Mouse (Mus musculus): ENCODE data around the gene Nr2e1. TPM values are rescaled to one million over a fixed set of nuclear protein-coding genes. Genes with fewer than 3 reads are reported as not detected.

Nr2e1 gene
- polyA plus RNA-seq, 1 experiment from 2014 or later: not detected

GRCm38 (mm10) chr10:42583902-42584435 lies 537 bp upstream of the Nr2e1 start:
- no peak overlapping the region for H3K9ac ChIP-seq (ENCODE audit: low read depth, low read length)
- H3K4me2 ChIP-seq (replicated peaks; ENCODE audit: low read depth, low read length): peak overlapping the region; percentile 12; the same call in 1 of the 2 replicates
- H3K36me3 ChIP-seq (ENCODE audit: control insufficient read depth, insufficient read depth, low read length): no peaks in the 10 kb centered on the region
- H3K4me3 ChIP-seq (ENCODE audit: low read length): peak overlapping the region; percentile 24
- WGBS: under 1% methylated on average over 32 of the region's 32 CpGs
- H3K27ac ChIP-seq (ENCODE audit: low read depth, low read length): no peak overlapping the region
- no peak for ATAC-seq (ENCODE audit: low FRiP score, low TSS enrichment)
- no peaks in the 10 kb centered on the region; the same call in 1 of the 2 replicates for H3K9me3 ChIP-seq (ENCODE audit: control insufficient read depth, low read length)
- peaks cover 19% of the 10 kb centered on the region; the same call in 1 of the 2 replicates for H3K4me1 ChIP-seq (ENCODE audit: control insufficient read depth, insufficient read depth, low read length)
- H3K27me3 ChIP-seq (ENCODE audit: control insufficient read depth, insufficient read depth, low read length): peaks cover 99% of the 10 kb centered on the region

DNA sequence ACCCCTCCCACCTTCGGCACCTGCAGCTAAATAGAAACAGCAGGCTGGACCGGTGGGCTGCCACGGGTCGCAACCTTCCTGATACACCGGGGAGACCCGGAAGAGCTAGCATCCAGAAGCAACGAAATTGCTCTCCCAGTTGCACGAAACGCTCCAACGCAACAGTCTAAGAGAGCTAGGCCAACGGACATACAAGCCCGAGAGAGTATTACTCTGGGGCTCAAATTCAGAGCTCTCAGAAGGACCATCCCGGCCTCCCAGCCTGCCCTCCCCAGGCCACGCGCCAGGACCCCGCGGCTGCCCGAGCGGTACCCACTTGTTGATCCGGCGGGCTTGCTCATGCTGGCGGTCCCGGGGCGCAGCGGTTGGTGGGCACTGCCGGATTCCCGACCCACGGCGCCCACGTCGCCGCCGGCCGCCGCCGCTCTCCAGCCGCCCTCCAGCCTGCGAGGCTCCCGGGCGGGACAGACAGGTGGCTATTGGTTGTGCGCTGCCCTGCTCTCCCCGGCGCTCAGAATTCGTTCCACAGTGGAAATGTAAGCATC lies 794 bp downstream of the Nr2e1 start:
- Histone ChIP-seq H3K4me3 (ENCODE audit: low read length) (no peak overlapping the region), H3K27ac (ENCODE audit: low read depth, low read length) (no peak overlapping the region), H3K36me3 (ENCODE audit: control insufficient read depth, insufficient read depth, low read length) (no peaks in the 10 kb centered on the region), H3K9me3 (ENCODE audit: control insufficient read depth, low read length) (no peaks in the 10 kb centered on the region; the same call in 1 of the 2 replicates), H3K27me3 (ENCODE audit: control insufficient read depth, insufficient read depth, low read length) (peaks cover 99% of the 10 kb centered on the region), H3K4me1 (ENCODE audit: control insufficient read depth, insufficient read depth, low read length) (peaks cover 19% of the 10 kb centered on the region; the same call in 1 of the 2 replicates), H3K4me2 (replicated peaks; ENCODE audit: low read depth, low read length) (no peak overlapping the region; the same call in 1 of the 2 replicates), H3K9ac (ENCODE audit: low read depth, low read length) (no peak overlapping the region)
- under 1% methylated on average over 44 of the region's 44 CpGs for WGBS
- no peak for ATAC-seq (ENCODE audit: low FRiP score, low TSS enrichment)

DNA sequence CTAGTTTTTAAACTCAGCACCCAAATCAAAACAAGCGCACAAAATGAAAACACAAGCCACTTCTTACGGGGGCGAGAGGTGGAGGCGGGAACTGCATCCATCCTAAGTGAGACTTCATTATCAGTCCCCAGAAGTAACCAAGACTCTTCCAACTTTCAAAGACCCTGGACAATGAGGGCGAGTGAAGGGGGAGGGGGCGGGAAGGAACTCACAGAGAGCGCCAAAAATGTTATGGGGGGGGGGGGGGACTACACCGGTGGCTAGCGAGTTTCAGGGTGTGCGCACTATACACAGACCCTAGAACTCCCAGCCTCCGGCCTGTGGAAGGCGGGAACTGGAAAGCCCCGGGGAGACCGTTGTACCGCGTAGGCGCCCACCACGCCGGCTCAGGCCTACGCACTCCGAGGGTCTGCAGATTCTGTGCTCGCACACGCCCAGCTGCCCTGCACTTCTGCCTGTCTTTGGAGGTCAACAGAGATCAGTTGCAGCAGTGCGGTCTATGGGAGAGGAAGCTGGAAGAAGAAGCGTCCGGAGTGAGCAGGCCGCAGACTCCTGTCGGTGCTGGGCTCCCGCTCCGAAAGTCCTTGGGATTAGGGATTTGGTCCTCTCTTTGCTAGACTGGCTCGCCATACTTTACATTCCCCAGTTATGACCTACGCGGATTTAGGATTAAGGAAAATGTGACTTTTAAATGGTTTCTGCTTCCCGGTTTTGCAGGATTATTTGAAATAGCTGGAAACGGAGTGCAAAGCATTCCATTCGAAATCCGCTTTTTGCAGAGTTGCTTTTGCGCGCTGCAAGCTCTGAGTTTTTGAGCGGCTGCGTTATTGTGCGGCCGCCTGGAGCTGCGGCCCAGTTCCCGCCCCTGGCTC lies 1.5 kb downstream of the Nr2e1 start:
- no peak overlapping the region for H3K9ac ChIP-seq (ENCODE audit: low read depth, low read length)
- 2% methylated on average over 41 of the region's 45 CpGs for WGBS
- no peak overlapping the region for H3K27ac ChIP-seq (ENCODE audit: low read depth, low read length)
- no peaks in the 10 kb centered on the region for H3K36me3 ChIP-seq (ENCODE audit: control insufficient read depth, insufficient read depth, low read length)
- no peak overlapping the region for H3K4me2 ChIP-seq (replicated peaks; ENCODE audit: low read depth, low read length)
- no peaks in the 10 kb centered on the region; the same call in 1 of the 2 replicates for H3K9me3 ChIP-seq (ENCODE audit: control insufficient read depth, low read length)
- peaks cover 19% of the 10 kb centered on the region; the same call in 1 of the 2 replicates for H3K4me1 ChIP-seq (ENCODE audit: control insufficient read depth, insufficient read depth, low read length)
- no peak overlapping the region for H3K4me3 ChIP-seq (ENCODE audit: low read length)
- ATAC-seq (ENCODE audit: low FRiP score, low TSS enrichment): no peak
- peaks cover 99% of the 10 kb centered on the region for H3K27me3 ChIP-seq (ENCODE audit: control insufficient read depth, insufficient read depth, low read length)

- no peak for ATAC-seq (ENCODE audit: low FRiP score, low TSS enrichment)
Observed at GRCm38 (mm10) chr10:42580951-42581277, 2.5 kb downstream of the Nr2e1 start.

GRCm38 (mm10) chr10:42580131-42580950 lies 3.1 kb downstream of the Nr2e1 start:
- Histone ChIP-seq H3K27ac (ENCODE audit: low read depth, low read length) (no peak overlapping the region), H3K4me2 (replicated peaks; ENCODE audit: low read depth, low read length) (peak overlapping the region; percentile 22), H3K27me3 (ENCODE audit: control insufficient read depth, insufficient read depth, low read length) (peaks cover 98% of the 10 kb centered on the region), H3K4me3 (ENCODE audit: low read length) (no peak overlapping the region), H3K4me1 (ENCODE audit: control insufficient read depth, insufficient read depth, low read length) (peaks cover 19% of the 10 kb centered on the region; the same call in 1 of the 2 replicates), H3K9ac (ENCODE audit: low read depth, low read length) (no peak overlapping the region), H3K9me3 (ENCODE audit: control insufficient read depth, low read length) (no peaks in the 10 kb centered on the region), H3K36me3 (ENCODE audit: control insufficient read depth, insufficient read depth, low read length) (no peaks in the 10 kb centered on the region)
- no peak for ATAC-seq (ENCODE audit: low FRiP score, low TSS enrichment)
- under 1% methylated on average over 29 of the region's 29 CpGs for WGBS

More at GRCm38 (mm10) chr10:42580951-42581277, 2.5 kb downstream of the Nr2e1 start:
- Histone ChIP-seq H3K4me2 (replicated peaks; ENCODE audit: low read depth, low read length) (no peak overlapping the region), H3K9me3 (ENCODE audit: control insufficient read depth, low read length) (no peaks in the 10 kb centered on the region), H3K27ac (ENCODE audit: low read depth, low read length) (no peak overlapping the region), H3K36me3 (ENCODE audit: control insufficient read depth, insufficient read depth, low read length) (no peaks in the 10 kb centered on the region), H3K9ac (ENCODE audit: low read depth, low read length) (no peak overlapping the region), H3K4me1 (ENCODE audit: control insufficient read depth, insufficient read depth, low read length) (peaks cover 19% of the 10 kb centered on the region; the same call in 1 of the 2 replicates), H3K27me3 (ENCODE audit: control insufficient read depth, insufficient read depth, low read length) (peaks cover 98% of the 10 kb centered on the region), H3K4me3 (ENCODE audit: low read length) (no peak overlapping the region)
- 3% methylated on average over 7 of the region's 7 CpGs for WGBS

DNA sequence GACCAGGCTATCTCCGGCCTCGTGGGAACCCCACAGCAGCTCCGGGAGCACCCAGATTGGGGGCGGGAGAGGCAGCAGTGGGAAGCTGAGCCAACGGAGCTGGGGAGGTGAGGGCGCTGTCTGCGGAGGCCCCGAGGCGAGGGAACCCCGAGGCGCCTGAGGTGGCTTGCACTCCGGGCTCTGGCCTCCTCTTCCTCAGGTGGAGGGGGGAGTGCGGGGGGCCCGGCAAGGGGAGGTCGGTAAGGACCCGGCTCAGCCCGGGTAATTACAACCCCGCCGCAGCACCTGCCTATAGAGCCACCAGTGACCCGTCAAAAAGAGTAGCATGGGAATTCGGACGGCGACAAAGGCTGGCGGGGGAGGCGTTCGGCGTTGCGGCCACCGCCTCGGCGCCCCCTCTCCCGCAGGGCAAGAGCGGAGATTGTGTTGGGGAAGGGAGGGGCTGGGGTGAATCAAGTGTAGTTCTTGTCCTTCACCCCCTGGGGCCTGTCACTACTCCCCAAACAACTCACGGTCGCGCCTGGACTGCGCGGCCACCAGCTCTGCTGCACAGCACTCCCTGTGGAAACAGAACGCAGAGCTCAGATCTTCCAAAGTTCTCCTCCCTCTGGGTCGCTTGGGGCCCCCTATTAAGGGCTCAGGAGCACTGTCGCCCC lies 3.8 kb downstream of the Nr2e1 start:
- Histone ChIP-seq H3K9ac (ENCODE audit: low read depth, low read length) (no peak overlapping the region), H3K27me3 (ENCODE audit: control insufficient read depth, insufficient read depth, low read length) (peaks cover 98% of the 10 kb centered on the region), H3K4me3 (ENCODE audit: low read length) (no peak overlapping the region), H3K27ac (ENCODE audit: low read depth, low read length) (no peak overlapping the region), H3K4me1 (ENCODE audit: control insufficient read depth, insufficient read depth, low read length) (peaks cover 19% of the 10 kb centered on the region; the same call in 1 of the 2 replicates), H3K4me2 (replicated peaks; ENCODE audit: low read depth, low read length) (peak overlapping the region; percentile 22), H3K9me3 (ENCODE audit: control insufficient read depth, low read length) (no peaks in the 10 kb centered on the region), H3K36me3 (ENCODE audit: control insufficient read depth, insufficient read depth, low read length) (no peaks in the 10 kb centered on the region)
- peak; percentile 56; the same call in 1 of the 2 replicates for ATAC-seq (ENCODE audit: low FRiP score, low TSS enrichment)
- WGBS: under 1% methylated on average over 40 of the region's 41 CpGs

GRCm38 (mm10) chr10:42578698-42579474 lies 4.5 kb downstream of the Nr2e1 start:
- Histone ChIP-seq H3K27me3 (ENCODE audit: control insufficient read depth, insufficient read depth, low read length) (peaks cover 98% of the 10 kb centered on the region), H3K9me3 (ENCODE audit: control insufficient read depth, low read length) (no peaks in the 10 kb centered on the region), H3K4me3 (ENCODE audit: low read length) (no peak overlapping the region), H3K36me3 (ENCODE audit: control insufficient read depth, insufficient read depth, low read length) (no peaks in the 10 kb centered on the region), H3K4me2 (replicated peaks; ENCODE audit: low read depth, low read length) (no peak overlapping the region), H3K27ac (ENCODE audit: low read depth, low read length) (no peak overlapping the region), H3K4me1 (ENCODE audit: control insufficient read depth, insufficient read depth, low read length) (peaks cover 13% of the 10 kb centered on the region; the same call in 1 of the 2 replicates), H3K9ac (ENCODE audit: low read depth, low read length) (no peak overlapping the region)
- no peak for ATAC-seq (ENCODE audit: low FRiP score, low TSS enrichment)
- WGBS: under 1% methylated on average over 22 of the region's 22 CpGs

Measured in kidney, embryonic 14.5 days (tissue).